Mouse (Mus musculus): ENCODE results near the gene Gucd1. TPM values are rescaled to one million over a fixed set of nuclear protein-coding genes. Genes with fewer than 3 reads are reported as not detected.

Gene Gucd1
- polyA plus RNA-seq, 1 experiment: 80.5 TPM

DNA sequence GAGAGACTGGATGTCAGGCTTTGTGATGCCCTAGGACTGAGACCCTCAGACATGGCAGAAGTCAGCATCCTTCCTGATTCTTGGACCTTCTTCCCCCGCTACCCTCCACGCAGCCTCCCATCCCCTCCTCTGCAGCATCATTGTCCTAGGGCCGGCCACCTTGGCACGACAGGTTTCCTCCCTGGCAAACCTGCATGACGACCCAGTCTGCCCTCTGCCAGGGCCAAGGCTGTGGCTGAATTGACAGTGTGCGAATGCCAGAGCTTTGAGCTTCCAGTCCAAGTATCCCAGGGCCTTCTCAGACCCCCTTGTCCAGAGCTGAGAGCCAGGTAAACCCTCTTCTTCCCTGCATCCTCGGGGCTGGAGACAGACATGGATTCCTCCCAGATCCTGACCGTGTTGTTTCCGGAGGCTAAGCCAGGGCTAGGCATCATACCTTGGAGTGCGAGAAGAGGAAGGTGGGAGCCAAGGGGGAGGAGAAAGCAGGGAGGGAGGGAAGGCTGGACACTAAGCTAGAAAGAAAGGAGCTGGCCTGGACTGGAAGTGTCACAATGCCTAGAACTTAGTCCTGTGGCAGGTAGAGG lies 43.4 kb upstream of the Gucd1 start, which contains the start of gene Ggt1:
Gene Ggt1 (plus strand): TSS at position 534 of the 584 bp plus-strand sequence.
- 91% methylated on average over 10 of the region's 10 CpGs for WGBS
- DNase-seq: no peak
- H3K4me3 ChIP-seq (ENCODE audit: control insufficient read depth, insufficient read depth, low read length): no peak within 1 kb of the TSS
- peaks cover 17% of the 10 kb centered on the region for H3K27me3 ChIP-seq (ENCODE audit: control insufficient read depth, insufficient read depth, low read length)
- TF ChIP-seq CTCF (IDR thresholded peaks at IDR 0.05; ENCODE audit: borderline replicate concordance, control insufficient read depth, extremely low read depth, insufficient read depth, low read length, poor library complexity): no peak
- TF ChIP-seq POLR2A (IDR thresholded peaks at IDR 0.05; ENCODE audit: control insufficient read depth, extremely low read depth, insufficient read depth, low read length, poor library complexity): no peak
- H3K4me1 ChIP-seq (replicated peaks; ENCODE audit: control insufficient read depth, insufficient read depth, low read length): peaks cover 38% of the 10 kb centered on the region
- H3K27ac ChIP-seq (ENCODE audit: control insufficient read depth, insufficient read depth, low read length): no peak within 1 kb of the TSS
- no peaks in the 10 kb centered on the region for H3K36me3 ChIP-seq (ENCODE audit: control insufficient read depth, insufficient read depth, low read length)

DNA sequence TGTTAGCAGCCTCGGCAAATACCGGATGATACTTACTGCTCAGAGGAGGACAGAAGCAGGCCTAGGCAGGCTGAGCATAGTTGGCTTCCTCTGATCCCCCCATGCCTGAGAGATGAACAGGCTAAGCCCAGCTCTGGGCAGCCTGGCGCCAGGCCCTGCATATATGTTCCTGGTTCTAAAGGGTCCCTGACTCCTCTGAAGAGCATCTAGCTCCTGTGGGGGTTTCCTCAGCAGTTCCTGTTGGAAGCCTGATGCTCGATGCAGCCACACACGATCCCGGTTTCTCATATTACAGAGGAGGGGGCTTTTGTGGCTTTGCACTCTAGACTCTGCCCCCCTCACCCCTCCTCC lies 42.8 kb upstream of the Gucd1 start:
- no peak for DNase-seq
- H3K27me3 ChIP-seq (ENCODE audit: control insufficient read depth, insufficient read depth, low read length): peaks cover 17% of the 10 kb centered on the region
- H3K27ac ChIP-seq (ENCODE audit: control insufficient read depth, insufficient read depth, low read length): no peak overlapping the region
- no peak overlapping the region for H3K4me3 ChIP-seq (ENCODE audit: control insufficient read depth, insufficient read depth, low read length)
- TF ChIP-seq CTCF (IDR thresholded peaks at IDR 0.05; ENCODE audit: borderline replicate concordance, control insufficient read depth, extremely low read depth, insufficient read depth, low read length, poor library complexity) (no peak), POLR2A (IDR thresholded peaks at IDR 0.05; ENCODE audit: control insufficient read depth, extremely low read depth, insufficient read depth, low read length, poor library complexity) (0 out of 2 replicates have a peak, but pooled peaks have one; percentile 0)
- H3K4me1 ChIP-seq (replicated peaks; ENCODE audit: control insufficient read depth, insufficient read depth, low read length): peaks cover 32% of the 10 kb centered on the region
- H3K36me3 ChIP-seq (ENCODE audit: control insufficient read depth, insufficient read depth, low read length): no peaks in the 10 kb centered on the region
- WGBS: 47% methylated on average over 6 of the region's 6 CpGs

GRCm38 (mm10) chr10:75559676-75560548 lies 42.1 kb upstream of the Gucd1 start, which contains the start of gene Lrrc75b:
Lrrc75b (minus strand) TSS chr10:75560330.
- 3% methylated on average over 75 of the region's 75 CpGs for WGBS
- Histone ChIP-seq H3K4me1 (replicated peaks; ENCODE audit: control insufficient read depth, insufficient read depth, low read length) (peaks cover 25% of the 10 kb centered on the region), H3K36me3 (ENCODE audit: control insufficient read depth, insufficient read depth, low read length) (no peaks in the 10 kb centered on the region), H3K4me3 (ENCODE audit: control insufficient read depth, insufficient read depth, low read length) (peak within 1 kb of the TSS; percentile 23), H3K27me3 (ENCODE audit: control insufficient read depth, insufficient read depth, low read length) (peaks cover 17% of the 10 kb centered on the region), H3K27ac (ENCODE audit: control insufficient read depth, insufficient read depth, low read length) (no peak within 1 kb of the TSS)
- TF ChIP-seq POLR2A (IDR thresholded peaks at IDR 0.05; ENCODE audit: control insufficient read depth, extremely low read depth, insufficient read depth, low read length, poor library complexity): 0 out of 2 replicates have a peak, but pooled peaks have one; percentile 11
- no peak for TF ChIP-seq CTCF (IDR thresholded peaks at IDR 0.05; ENCODE audit: borderline replicate concordance, control insufficient read depth, extremely low read depth, insufficient read depth, low read length, poor library complexity)
- peak; percentile 11 for DNase-seq

GRCm38 (mm10) chr10:75559041-75559675 lies 41.4 kb upstream of the Gucd1 start:
- Histone ChIP-seq H3K4me3 (ENCODE audit: control insufficient read depth, insufficient read depth, low read length) (no peak overlapping the region), H3K27ac (ENCODE audit: control insufficient read depth, insufficient read depth, low read length) (no peak overlapping the region), H3K4me1 (replicated peaks; ENCODE audit: control insufficient read depth, insufficient read depth, low read length) (peaks cover 18% of the 10 kb centered on the region), H3K36me3 (ENCODE audit: control insufficient read depth, insufficient read depth, low read length) (no peaks in the 10 kb centered on the region), H3K27me3 (ENCODE audit: control insufficient read depth, insufficient read depth, low read length) (peaks cover 17% of the 10 kb centered on the region)
- WGBS: 22% methylated on average over 14 of the region's 14 CpGs
- TF ChIP-seq POLR2A (IDR thresholded peaks at IDR 0.05; ENCODE audit: control insufficient read depth, extremely low read depth, insufficient read depth, low read length, poor library complexity) (no peak), CTCF (IDR thresholded peaks at IDR 0.05; ENCODE audit: borderline replicate concordance, control insufficient read depth, extremely low read depth, insufficient read depth, low read length, poor library complexity) (no peak)
- DNase-seq: no peak

GRCm38 (mm10) chr10:75558515-75558914 lies 40.7 kb upstream of the Gucd1 start:
- 76% methylated on average over 3 of the region's 3 CpGs for WGBS
- no peak overlapping the region for H3K4me3 ChIP-seq (ENCODE audit: control insufficient read depth, insufficient read depth, low read length)
- DNase-seq: no peak
- no peak overlapping the region for H3K27ac ChIP-seq (ENCODE audit: control insufficient read depth, insufficient read depth, low read length)
- H3K4me1 ChIP-seq (replicated peaks; ENCODE audit: control insufficient read depth, insufficient read depth, low read length): peaks cover 13% of the 10 kb centered on the region
- no peaks in the 10 kb centered on the region for H3K36me3 ChIP-seq (ENCODE audit: control insufficient read depth, insufficient read depth, low read length)
- no peak for TF ChIP-seq POLR2A (IDR thresholded peaks at IDR 0.05; ENCODE audit: control insufficient read depth, extremely low read depth, insufficient read depth, low read length, poor library complexity)
- TF ChIP-seq CTCF (IDR thresholded peaks at IDR 0.05; ENCODE audit: borderline replicate concordance, control insufficient read depth, extremely low read depth, insufficient read depth, low read length, poor library complexity): no peak
- peaks cover 17% of the 10 kb centered on the region for H3K27me3 ChIP-seq (ENCODE audit: control insufficient read depth, insufficient read depth, low read length)

- Histone ChIP-seq H3K36me3 (ENCODE audit: control insufficient read depth, insufficient read depth, low read length) (no peaks in the 10 kb centered on the region), H3K4me1 (replicated peaks; ENCODE audit: control insufficient read depth, insufficient read depth, low read length) (peaks cover 13% of the 10 kb centered on the region), H3K27me3 (ENCODE audit: control insufficient read depth, insufficient read depth, low read length) (peaks cover 17% of the 10 kb centered on the region), H3K27ac (ENCODE audit: control insufficient read depth, insufficient read depth, low read length) (no peak overlapping the region), H3K4me3 (ENCODE audit: control insufficient read depth, insufficient read depth, low read length) (no peak overlapping the region)
- no peak for TF ChIP-seq CTCF (IDR thresholded peaks at IDR 0.05; ENCODE audit: borderline replicate concordance, control insufficient read depth, extremely low read depth, insufficient read depth, low read length, poor library complexity)
- no peak for TF ChIP-seq POLR2A (IDR thresholded peaks at IDR 0.05; ENCODE audit: control insufficient read depth, extremely low read depth, insufficient read depth, low read length, poor library complexity)
- 94% methylated on average over 9 of the region's 9 CpGs for WGBS
- DNase-seq: no peak
Observed at GRCm38 (mm10) chr10:75556026-75556425, 38.3 kb upstream of the Gucd1 start.
